Comparison of ENCODE assay signal across 7 mouse cellular contexts in genomic region chr3:146220776-146221486, GRCm38 (mm10). TPM values are rescaled to one million over a fixed set of nuclear protein-coding genes. Genes with fewer than 3 reads are reported as not detected.
DNase-seq lines count a peak whose midpoint lies in the region; ATAC-seq and TF ChIP-seq lines count a peak whose summit lies in the region.

Gene Lpar3 (plus strand): TSS chr3:146220963.

- H3K27me3 ChIP-seq in limb, embryonic 13.5 days = peaks cover 42% of the 10 kb centered on the region
- H3K27me3 ChIP-seq in midbrain, embryonic 12.5 days = peaks cover 49% of the 10 kb centered on the region

- no peak within 1 kb of the TSS for H3K27ac ChIP-seq in cortical plate, adult 2 months (ENCODE audit: insufficient read depth, low read length)
- H3K27ac ChIP-seq in limb, embryonic 13.5 days = no peak within 1 kb of the TSS
- H3K27ac ChIP-seq in midbrain, embryonic 12.5 days (replicated peaks) = no peak within 1 kb of the TSS

- WGBS in limb, embryonic 13.5 days = under 1% methylated on average over 70 of the region's 73 CpGs
- 1% methylated on average over 70 of the region's 73 CpGs for WGBS in midbrain, embryonic 12.5 days

- no peak for TF ChIP-seq CTCF in cortical plate, adult 2 months (IDR thresholded peaks at IDR 0.05; ENCODE audit: extremely low read depth, insufficient read depth, low read length)

- peak; percentile 28 for ATAC-seq in inflammation-experienced regulatory T-cells, adult 6 months
- peak; percentile 75 for ATAC-seq in limb, embryonic 13.5 days (ENCODE audit: low FRiP score, low read depth)
- ATAC-seq in midbrain, embryonic 12.5 days (ENCODE audit: low FRiP score, low read depth) = peak; percentile 84

- intact Hi-C loops in gastrocnemius, postnatal 14 days (cut with DNase I; ENCODE audit: low total_unique reads) = no loop called here

- no peaks in the 10 kb centered on the region for H3K4me1 ChIP-seq in cortical plate, adult 2 months (ENCODE audit: control insufficient read depth, insufficient read depth, low read length)
- peaks cover 8% of the 10 kb centered on the region; the same call in 1 of the 2 replicates for H3K4me1 ChIP-seq in limb, embryonic 13.5 days
- H3K4me1 ChIP-seq in midbrain, embryonic 12.5 days = 0 out of 2 replicates have a peak, but pooled peaks cover 10% of the 10 kb centered on the region

- H3K4me2 ChIP-seq in limb, embryonic 13.5 days (replicated peaks) = peak within 1 kb of the TSS; percentile 94
- peak within 1 kb of the TSS; percentile 76 for H3K4me2 ChIP-seq in midbrain, embryonic 12.5 days (replicated peaks)

- DNase-seq in adrenal gland, adult 18-20 months (ENCODE audit: low spot score in 2 of 2) = peak; percentile 48 to 59
- peak; percentile 73 for DNase-seq in gastrocnemius, postnatal 14 days
- DNase-seq in spleen, postnatal 36 days (ENCODE audit: low spot score in 2 of 2) = peak; percentile 17 to 18

- peak within 1 kb of the TSS; percentile 69 for H3K9ac ChIP-seq in limb, embryonic 13.5 days
- peak within 1 kb of the TSS; percentile 13; the same call in 1 of the 2 replicates for H3K9ac ChIP-seq in midbrain, embryonic 12.5 days (replicated peaks)

- H3K9me3 ChIP-seq in limb, embryonic 13.5 days = no peaks in the 10 kb centered on the region
- no peaks in the 10 kb centered on the region for H3K9me3 ChIP-seq in midbrain, embryonic 12.5 days

- no peaks in the 10 kb centered on the region for H3K36me3 ChIP-seq in limb, embryonic 13.5 days
- no peaks in the 10 kb centered on the region for H3K36me3 ChIP-seq in midbrain, embryonic 12.5 days

- 0 out of 2 replicates have a peak within 1 kb of the TSS, but pooled peaks have one; percentile 5 for H3K4me3 ChIP-seq in cortical plate, adult 2 months (ENCODE audit: insufficient read depth, low read length)
- peak within 1 kb of the TSS; percentile 63 for H3K4me3 ChIP-seq in limb, embryonic 13.5 days
- H3K4me3 ChIP-seq in midbrain, embryonic 12.5 days = peak within 1 kb of the TSS; percentile 49

- TF ChIP-seq POLR2A in cortical plate, adult 2 months (IDR thresholded peaks at IDR 0.05; ENCODE audit: extremely low read depth, insufficient read depth, low read length) = no peak

RNA-seq across cellular contexts. Expression of gene Lpar3, which starts in this region (rescaled TPM):
- not detected for total RNA-seq in adrenal gland, adult 18-20 months (2021)
- 0.31 and 0.34 TPM in 2 replicates for polyA plus RNA-seq in cortical plate, adult 2 months (2012; rRNA removed)
- under 1 TPM; 0.18 to 0.29 TPM for total RNA-seq in gastrocnemius, postnatal 14 days (2021)
- under 1 TPM in 1 of 3 experiments, not detected in 2; 0.23 TPM for polyA plus RNA-seq in inflammation-experienced regulatory T-cells, adult 6 months (2017; shearing (Covaris generic))
- polyA plus RNA-seq in limb, embryonic 13.5 days (2015; fragmentation: Nextera tagmentation; extraction: Ambion mirVana) = 0.98 and 1.0 TPM in 2 replicates
- polyA plus RNA-seq in midbrain, embryonic 12.5 days (2016; fragmentation: Nextera tagmentation; extraction: Ambion mirVana) = 0.35 and 0.52 TPM in 2 replicates

Comparison
In these comparisons a context has a peak if more than half of its experiments do, and no peak if none do; other contexts are left out.
1. Peak in DNase-seq in adrenal gland, adult 18-20 months; RNA of the gene not detected or under 1 TPM.
2. Peak in DNase-seq in gastrocnemius, postnatal 14 days; RNA of the gene not detected or under 1 TPM.
3. Peak in ATAC-seq in inflammation-experienced regulatory T-cells, adult 6 months; RNA of the gene not detected or under 1 TPM.
4. Peak in ATAC-seq, H3K4me3 ChIP-seq, H3K9ac ChIP-seq and H3K4me2 ChIP-seq in midbrain, embryonic 12.5 days; RNA of the gene not detected or under 1 TPM.
5. DNase-seq: peak in every context shown above with its lines; median percentile 73 in gastrocnemius, postnatal 14 days; 54 in adrenal gland, adult 18-20 months; 18 in spleen, postnatal 36 days.
6. H3K4me3 ChIP-seq: peak in every context shown above with its lines; median percentile 63 in limb, embryonic 13.5 days; 49 in midbrain, embryonic 12.5 days; 5 in cortical plate, adult 2 months.
7. ATAC-seq: peak in every context shown above with its lines; median percentile 84 in midbrain, embryonic 12.5 days; 75 in limb, embryonic 13.5 days; 28 in inflammation-experienced regulatory T-cells, adult 6 months.